Mouse (Mus musculus) layer of hippocampus, adult 9-10 months (tissue): ENCODE measurements around the gene Dnajc7.
"Not testable (repeated sequence)": the region's sequence is repeated elsewhere in the genome, so short reads cannot be mapped to it uniquely, and the experiment has no call there.

Experiments used
- DNase-seq: peaks from one replicate; pipeline ENCODE4 v3.0.0; 2022; ENCODE audit warnings: low spot score

The Dnajc7 gene

GRCm38 (mm10) chr11:100546955-100547354 is 73.0 kb downstream of the Dnajc7 start:
- no peak for DNase-seq

GRCm38 (mm10) chr11:100545746-100546085 is 74.3 kb downstream of the Dnajc7 start:
- DNase-seq, result no peak

- DNase-seq, result peak; percentile 62
Observed at GRCm38 (mm10) chr11:100544832-100545745, 74.9 kb downstream of the Dnajc7 start, which contains the start of gene Ttc25. Gene Ttc25, plus strand, starts transcription at chr11:100545607.

DNA sequence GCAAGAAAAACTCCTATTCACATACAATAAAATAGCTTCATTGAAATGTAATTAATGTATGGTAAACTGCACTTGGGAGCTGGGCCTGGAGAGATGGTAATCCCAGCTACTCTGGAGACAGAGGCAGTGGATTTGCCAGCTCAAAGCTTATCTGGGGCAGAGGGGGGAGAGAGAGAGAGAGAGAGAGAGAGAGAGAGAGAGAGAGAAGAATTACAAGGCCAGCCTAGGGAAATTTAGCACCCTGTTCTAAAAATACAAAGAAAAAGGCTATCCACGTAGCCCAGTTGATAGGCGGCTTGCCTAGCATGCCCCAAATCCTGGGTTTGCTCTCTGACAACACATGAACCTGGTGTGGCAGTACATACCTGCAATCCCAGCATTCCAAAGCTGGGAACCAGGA is 78.4 kb downstream of the Dnajc7 start:
- no peak for DNase-seq

DNA sequence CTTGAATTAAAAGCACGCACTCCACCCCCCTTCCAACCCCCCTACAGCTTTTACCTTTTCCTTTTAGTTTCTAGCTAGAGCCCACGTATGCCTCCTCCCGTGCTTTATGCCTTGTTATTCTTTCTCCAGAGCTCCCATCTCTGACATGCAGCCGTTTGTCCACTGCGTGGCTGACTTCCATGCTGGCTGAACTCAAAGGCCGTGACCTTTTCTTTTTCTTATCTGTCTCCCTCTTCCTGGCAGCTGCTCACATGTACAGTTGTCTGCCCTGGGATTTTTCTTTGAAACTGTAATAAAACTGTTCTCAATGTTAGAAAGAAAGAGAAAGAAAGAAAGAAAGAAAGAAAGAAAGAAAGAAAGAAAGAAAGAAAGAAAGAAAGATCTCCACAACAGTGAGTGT is 79.0 kb downstream of the Dnajc7 start:
- no peak for DNase-seq

DNA sequence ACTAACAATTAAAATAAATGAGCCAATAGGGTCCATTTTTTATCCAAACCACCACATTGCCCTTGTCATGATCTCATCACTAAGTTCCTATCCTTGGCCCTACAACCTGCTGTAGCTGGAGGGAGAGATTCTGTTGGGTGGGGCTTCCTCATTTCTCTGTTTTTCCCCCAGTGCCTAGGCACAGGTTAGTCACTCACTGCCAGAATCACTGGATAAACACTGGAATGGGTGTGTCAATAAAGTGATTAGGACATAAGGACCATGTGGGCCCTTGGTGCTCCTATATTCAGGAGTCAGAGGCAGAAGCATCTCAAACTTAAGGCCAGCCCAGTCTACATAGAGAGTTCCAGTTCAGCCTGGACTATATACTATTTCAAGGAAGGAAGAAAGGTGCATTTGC is 83.5 kb downstream of the Dnajc7 start:
- DNase-seq, result no peak

GRCm38 (mm10) chr11:100535996-100536395 is 84.0 kb downstream of the Dnajc7 start:
- no peak for DNase-seq

GRCm38 (mm10) chr11:100534821-100535220 is 85.1 kb downstream of the Dnajc7 start:
- not testable (repeated sequence) for DNase-seq

DNA sequence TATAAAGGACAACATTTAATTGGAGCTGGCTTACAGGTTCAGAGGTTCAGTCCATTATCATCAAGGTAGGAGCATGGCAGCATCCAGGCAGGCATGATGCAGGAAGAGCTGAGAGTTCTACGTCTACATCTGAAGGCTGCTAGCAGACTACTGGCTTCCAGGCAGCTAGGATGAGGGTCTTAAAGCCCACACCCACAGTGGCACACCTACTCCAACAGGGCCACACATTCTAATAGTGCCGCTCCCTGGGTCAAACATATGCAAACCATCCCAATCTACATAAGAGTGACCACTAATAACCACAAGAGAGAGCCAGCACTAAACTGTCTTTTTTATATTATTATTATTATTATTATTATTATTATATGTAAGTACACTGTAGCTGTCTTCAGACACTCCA is 85.6 kb downstream of the Dnajc7 start:
- DNase-seq, result not testable (repeated sequence)

DNA sequence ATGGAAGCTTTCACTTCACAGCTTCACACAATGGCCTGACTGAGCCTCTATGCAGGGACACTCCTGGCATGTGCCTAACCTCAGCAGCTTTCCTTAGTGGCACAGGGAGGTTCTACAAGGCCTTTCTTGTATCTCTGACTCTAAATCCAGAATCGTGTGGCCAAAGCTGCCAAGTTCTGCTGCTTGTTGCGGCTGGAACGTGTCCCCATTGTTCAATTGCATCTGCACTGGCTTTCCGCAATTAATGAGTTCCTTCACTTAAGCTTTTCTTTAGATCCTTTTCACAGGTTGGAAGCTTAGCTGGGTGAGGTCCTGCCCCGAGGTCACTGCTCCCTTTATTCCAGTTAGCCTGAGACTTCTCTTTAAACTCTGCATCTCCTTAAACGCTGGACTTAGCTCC is 86.1 kb downstream of the Dnajc7 start:
- no peak for DNase-seq
